Mouse (Mus musculus) frontal cortex, postnatal 25 days (tissue): ENCODE results near the gene Tmc1.

Source experiments
- DNase-seq, 2 experiments: peaks; one replicate each; pipeline ENCODE4 v3.0.0; 2022; ENCODE audit warnings: low spot score in 2 of 2

Gene Tmc1

GRCm38 (mm10) chr19:20797558-20798101 lies 156.4 kb downstream of the Tmc1 start:
- no peak for DNase-seq

GRCm38 (mm10) chr19:20796001-20796400 lies 158.0 kb downstream of the Tmc1 start:
- no peak for DNase-seq

- no peak for DNase-seq
Measured at GRCm38 (mm10) chr19:20794999-20795398, 159.0 kb downstream of the Tmc1 start.

GRCm38 (mm10) chr19:20792811-20793210 lies 161.2 kb downstream of the Tmc1 start:
- DNase-seq: no peak

GRCm38 (mm10) chr19:20787289-20787688 lies 166.7 kb downstream of the Tmc1 start:
- DNase-seq: no peak

GRCm38 (mm10) chr19:20775681-20776080 lies 178.3 kb downstream of the Tmc1 start:
- DNase-seq: no peak

- DNase-seq: no peak
Measured at GRCm38 (mm10) chr19:20773941-20774340, 180.1 kb downstream of the Tmc1 start.

GRCm38 (mm10) chr19:20764214-20764613 lies 189.8 kb downstream of the Tmc1 start:
- DNase-seq: no peak

GRCm38 (mm10) chr19:20761675-20762426 lies 192.2 kb downstream of the Tmc1 start:
- no peak for DNase-seq

- no peak for DNase-seq
Measured at GRCm38 (mm10) chr19:20761119-20761518, 192.9 kb downstream of the Tmc1 start.

- DNase-seq: no peak
Measured at GRCm38 (mm10) chr19:20744630-20745029, 209.4 kb downstream of the Tmc1 start.
